Mouse (Mus musculus) E14TG2a.4 (cell line): ENCODE measurements around the gene Ccr4.

Experiments
- CTCF ChIP-seq: conservative IDR thresholded peaks from 2 replicates; pipeline ENCODE4 v1.5.1; 2014; ENCODE audit warnings: low read length
- NANOG ChIP-seq: IDR thresholded peaks from 2 replicates; pipeline ENCODE4 v1.6.1; 2014; ENCODE audit warnings: borderline replicate concordance, low read length, mixed read lengths
- POU5F1 ChIP-seq: IDR thresholded peaks from 2 replicates; pipeline ENCODE4 v1.6.1; 2014; ENCODE audit warnings: low read length, borderline replicate concordance

- TF ChIP-seq CTCF (no peak), POU5F1 (no peak), NANOG (no peak)
Measured at GRCm38 (mm10) chr9:114471892-114472291, 32.8 kb downstream of the Ccr4 start.
